Mouse (Mus musculus): ENCODE measurements around the gene Soat1.
"Not testable (repeated sequence)": the region's sequence is repeated elsewhere in the genome, so short reads cannot be mapped to it uniquely, and the experiment has no call there.

Gene Soat1

DNA sequence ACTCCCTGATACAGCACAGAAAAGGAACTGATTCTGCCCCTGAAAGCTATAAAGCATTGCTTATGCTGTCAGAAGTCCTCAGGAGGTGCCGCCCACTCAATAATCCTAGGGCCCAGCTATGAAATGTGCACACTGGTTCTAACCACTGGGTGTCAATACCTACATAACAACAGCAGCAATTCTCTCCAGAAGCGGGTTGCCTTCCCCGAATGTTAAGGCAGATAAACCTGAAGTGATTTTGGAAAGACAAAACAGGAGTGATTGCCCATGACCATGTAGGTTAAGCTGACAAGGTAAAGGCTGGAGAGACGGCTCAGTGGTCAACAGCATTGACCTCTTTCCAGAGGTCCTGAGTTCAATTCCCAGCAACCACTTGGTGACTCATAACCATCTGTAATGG is 48.4 kb downstream of the Soat1 start:
- no peak for DNase-seq (ENCODE audit: extremely low spot score)

DNA sequence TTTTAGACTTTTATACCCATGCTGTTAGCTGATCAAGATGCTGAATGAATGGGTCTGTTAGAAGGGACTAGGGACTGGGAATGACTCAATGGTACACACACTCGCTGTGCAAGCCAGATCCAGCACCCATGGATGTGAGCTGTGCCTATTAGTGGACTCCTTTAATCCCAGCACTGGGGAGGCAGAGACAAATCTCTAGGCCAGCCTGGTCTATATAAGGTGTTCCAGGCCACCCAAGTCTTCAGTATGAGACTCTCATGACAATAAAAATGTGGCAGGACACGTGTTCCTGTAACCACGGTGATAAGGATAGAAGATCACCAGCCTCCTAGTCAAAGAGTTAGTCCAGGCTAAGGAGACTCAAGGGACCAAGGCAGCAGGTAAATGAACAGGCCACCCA is 50.1 kb downstream of the Soat1 start:
- no peak for DNase-seq (ENCODE audit: extremely low spot score)

DNA sequence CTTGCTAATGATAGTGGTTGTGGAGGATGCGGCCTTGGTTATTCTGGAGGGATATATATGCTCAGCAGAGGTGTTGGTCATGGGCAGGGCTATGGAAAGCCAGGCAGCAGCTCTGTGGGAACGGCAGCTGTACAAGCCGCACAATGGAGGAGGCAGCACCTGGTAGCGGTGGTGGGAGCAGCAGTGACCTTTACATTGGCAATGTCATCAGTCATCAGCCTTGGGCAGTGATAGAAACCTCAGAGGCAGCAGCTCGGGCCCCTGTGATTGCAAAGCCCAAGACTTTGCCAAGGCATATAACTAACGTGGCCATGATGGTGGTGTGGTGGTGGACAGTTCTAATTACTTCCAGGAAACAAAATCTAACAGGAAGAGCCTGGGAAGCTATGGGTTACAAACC is 50.6 kb downstream of the Soat1 start:
- DNase-seq (ENCODE audit: extremely low spot score) = no peak

DNA sequence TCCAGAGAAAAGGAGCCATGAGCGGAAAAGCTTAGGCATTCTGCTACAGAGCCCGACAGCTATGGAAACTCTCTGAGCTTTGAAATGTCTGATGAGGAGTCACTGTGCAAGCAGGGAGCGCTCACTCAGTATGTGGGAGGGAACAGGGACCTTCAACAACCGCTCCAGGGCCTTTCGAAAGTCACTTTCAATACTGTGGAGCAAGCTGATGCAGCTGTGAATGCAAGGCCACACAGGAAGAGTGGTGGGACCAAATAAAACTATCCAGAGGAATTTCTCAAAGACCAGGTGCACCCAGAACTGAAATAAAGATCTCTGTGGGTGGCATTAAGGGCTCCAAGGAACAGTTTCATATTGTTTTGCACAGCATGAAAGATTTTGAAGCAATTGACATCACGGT is 51.3 kb downstream of the Soat1 start:
- DNase-seq (ENCODE audit: extremely low spot score) = no peak

DNA sequence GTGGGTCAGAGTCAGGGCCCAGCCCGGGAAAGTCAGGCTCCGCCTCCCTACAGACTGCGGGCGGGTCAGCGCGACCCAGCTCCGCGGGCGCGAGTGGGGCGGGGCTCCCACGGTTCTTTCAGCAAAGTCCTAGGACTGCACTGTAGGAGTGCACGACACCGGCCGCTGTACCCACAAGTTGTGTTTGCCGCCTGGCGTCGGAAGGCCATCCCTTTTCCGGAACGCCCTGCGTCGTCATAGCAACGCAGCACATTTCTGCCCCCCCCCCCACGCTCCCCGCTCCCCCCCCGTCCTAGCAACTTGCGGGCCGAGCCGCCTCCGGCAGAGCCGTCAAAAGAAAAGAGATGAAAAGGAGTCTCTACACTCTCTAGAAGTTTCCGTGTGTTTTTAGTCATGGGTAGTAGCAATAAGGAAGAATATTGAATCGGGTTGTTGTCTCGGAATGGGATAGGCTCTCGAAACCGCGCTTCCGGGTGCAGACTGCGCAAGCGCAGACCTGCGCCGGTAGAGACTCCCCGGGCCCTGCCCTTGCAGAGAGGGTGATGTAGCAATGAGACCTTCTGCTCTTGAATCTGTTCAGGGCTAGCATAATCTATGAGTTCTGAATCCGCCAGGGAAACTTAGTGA is 53.3 kb downstream of the Soat1 start, which contains the start of gene Axdnd1:
Gene Axdnd1 (minus strand): TSS at position 489 of the 627 bp plus-strand sequence.
- peak; percentile 88 for DNase-seq (ENCODE audit: extremely low spot score)

DNA sequence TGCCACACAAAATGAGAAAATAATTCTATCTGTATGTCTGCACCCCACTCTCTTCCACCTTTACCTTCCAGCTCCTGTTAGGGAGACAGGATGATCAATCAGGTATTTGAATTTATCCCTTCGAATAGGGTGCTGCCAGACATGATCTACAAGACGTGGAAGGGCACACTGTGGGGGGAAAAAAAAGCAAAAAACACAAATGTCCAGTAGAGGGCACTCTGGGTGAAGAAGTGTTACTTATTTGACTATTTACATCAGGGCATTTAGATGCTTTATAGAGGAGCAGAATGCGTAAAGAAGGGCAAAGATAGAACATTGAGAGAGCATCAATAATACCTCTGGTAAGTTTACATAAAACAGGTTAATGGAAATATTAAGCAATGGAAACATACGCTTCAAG is 56.0 kb downstream of the Soat1 start:
- peak; percentile 38 for DNase-seq (ENCODE audit: extremely low spot score)

DNA sequence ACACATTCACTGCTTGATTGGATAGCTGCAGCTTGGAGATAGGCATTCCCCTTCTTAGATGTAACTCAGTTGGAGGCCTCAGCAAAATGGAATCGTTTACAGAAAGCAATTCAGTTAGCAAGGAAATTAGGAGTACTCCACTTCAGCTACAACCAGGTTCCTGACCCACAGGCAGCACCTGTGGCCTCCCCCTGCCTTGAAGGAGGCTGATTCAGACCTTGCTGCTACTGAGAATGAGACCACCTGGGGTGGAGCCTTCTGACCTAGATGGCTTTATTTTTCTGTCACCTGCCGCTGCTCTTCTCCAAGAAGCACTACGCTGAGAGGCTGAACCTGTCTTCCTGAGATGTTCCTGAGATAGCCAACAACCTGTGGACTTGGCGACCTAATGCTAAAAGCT is 65.6 kb downstream of the Soat1 start:
- DNase-seq (ENCODE audit: extremely low spot score) = no peak

DNA sequence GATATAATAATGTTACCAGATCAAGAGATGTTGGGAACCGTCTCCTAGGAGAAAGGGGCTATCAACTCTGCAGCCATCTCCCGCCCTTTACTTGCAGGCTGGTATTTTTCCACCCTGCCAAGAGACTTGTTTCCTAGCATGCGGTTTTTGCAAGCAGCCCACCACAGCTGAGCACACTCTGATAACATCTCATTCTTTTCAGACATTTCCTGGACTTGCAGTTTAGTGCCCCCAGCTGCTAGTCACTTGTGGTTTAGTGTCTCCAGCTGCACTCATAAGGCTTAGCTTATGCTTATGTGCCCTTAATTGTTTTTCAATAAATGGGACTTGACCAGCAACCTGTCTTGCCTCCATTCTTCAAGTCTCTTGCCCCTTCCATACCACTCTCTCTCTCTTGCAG is 66.1 kb downstream of the Soat1 start:
- no peak for DNase-seq (ENCODE audit: extremely low spot score)

DNA sequence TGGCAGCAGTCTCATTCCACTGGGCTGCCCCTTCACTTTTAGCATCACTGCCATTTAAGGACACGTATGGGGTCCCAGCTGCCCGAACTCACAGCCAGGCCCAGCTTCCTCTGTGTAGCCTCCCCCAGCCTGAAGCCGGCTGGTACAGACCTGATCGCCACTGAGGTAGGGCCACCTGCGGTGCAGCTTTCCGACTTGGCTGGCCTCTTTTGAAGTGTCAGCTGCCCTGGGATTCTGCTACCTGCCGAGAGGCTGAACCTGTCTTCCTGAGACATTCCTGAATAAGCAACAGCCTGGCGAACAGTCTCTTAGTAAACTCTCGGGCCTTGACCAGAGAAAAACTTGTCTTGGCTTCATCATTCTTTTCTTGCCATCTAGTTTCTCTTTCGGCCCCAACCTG is 70.9 kb downstream of the Soat1 start:
- no peak for DNase-seq (ENCODE audit: extremely low spot score)

DNA sequence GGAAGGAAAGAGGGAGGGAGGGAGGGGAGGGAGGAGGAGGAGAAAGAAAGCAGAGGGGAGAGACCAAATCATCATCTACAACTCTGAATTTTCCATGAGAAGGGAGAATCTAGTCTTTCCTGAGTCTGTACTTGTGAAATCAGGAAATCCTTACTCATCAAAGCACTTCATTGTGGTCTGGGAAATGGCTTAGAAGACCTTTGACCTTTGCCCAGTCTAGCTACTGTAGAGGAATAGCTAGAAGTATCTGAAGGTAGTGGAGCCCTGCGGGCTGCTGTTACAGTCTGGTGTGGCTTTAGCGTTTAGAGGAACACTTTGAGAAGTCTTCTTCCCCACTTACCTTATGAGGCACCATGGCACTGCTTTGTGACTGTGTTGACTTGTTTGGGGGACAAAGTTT is 71.6 kb downstream of the Soat1 start:
- peak; percentile 9 for DNase-seq (ENCODE audit: extremely low spot score)

DNA sequence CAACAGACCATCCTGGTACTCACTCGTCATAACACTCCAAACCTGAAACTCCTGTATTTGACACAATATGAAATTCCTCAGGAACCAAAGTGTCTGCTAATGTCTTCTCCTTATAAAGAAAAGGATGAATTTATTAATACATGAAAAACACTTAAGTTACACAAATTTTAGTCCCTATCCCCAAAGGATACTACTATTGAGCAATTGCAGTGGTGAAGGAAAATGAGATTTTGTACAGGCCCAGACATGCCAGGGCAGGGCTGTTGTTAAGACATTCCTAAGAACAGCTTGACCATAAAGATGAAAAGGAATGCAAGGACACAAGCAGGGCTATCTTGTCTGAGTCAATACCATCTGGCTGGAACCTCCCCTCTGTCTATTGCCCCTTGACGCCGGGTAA is 74.0 kb downstream of the Soat1 start:
- DNase-seq (ENCODE audit: extremely low spot score) = not testable (repeated sequence)

DNA sequence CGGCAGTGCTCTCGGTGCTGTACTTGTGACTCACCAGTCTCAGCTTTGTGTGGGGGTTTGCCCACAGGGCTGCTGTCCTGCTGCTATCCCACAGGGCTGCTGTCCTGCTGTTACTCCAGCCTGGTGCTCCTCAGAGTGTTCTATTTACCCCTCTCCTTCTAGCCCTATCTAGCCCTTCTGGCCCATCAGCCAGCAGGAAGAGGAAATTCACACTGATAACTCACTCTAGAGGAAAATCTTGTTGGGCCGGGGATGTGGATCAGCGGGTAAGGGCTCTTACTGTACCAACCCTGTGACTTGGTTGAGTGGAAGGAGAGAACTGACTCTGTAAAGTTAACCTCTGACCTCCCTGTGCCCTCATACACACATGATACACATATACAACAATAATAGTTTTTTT is 81.0 kb downstream of the Soat1 start:
- no peak for DNase-seq (ENCODE audit: extremely low spot score)

DNA sequence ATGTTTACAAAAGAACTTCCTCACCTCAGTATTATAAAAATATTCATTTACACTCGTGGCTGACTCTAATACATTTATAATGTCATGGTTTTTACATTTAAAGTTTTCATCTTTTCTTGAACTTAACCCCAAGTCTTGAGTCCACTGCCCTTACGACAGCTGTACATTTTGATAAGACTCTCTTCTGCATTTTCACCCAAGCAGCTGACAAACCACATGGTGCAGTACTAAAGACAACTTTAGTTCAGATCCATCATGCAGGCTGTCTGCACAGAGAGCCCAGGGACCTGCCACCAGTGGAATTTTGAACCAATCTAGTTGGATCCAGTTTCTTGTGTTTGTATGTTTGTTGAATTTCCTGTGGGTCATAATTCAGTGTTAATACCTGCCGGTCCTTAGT is 87.3 kb downstream of the Soat1 start:
- no peak for DNase-seq (ENCODE audit: extremely low spot score)

DNA sequence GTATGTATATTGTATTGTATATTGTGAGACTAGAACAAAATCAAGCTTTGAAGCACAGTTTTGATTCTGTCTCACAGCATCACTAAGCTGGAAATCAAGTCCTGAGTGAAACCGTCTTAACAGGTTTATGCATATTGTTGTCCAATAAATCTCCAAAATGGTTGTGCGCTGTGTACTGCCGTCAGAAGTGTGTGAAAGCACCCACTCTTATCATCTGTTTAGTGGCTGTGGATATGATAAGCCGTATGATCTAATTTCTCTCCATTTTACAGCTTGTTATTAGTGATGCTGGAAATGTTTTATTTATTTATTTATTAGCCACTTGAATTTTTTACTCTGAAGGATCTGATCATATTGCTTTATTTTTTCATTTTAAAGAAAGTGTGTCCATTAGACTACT is 87.9 kb downstream of the Soat1 start:
- DNase-seq (ENCODE audit: extremely low spot score) = no peak

DNA sequence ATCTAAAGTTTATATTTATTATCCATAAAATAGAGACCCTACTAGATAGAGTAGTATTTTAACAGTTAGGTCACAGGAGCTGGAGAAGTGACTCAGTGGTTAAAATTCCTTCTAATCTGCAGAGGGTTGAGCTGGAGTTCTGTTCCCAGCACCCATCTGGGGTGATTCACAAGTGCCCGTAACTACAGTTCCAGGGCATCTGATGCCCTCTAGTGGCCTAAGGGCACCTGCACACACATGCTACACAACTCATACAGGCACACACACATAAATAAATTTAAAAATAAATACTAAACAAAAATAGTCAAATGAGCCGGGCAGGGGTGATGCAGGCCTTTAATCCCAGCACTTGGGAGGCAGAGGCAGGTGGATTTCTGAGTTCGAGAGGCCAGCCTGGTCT is 92.9 kb downstream of the Soat1 start:
- no peak for DNase-seq (ENCODE audit: extremely low spot score)

Data from embryo, embryonic 9.5 days (tissue).